Mouse (Mus musculus) heart, embryonic 14.5 days (tissue): Measurements from ENCODE around the gene Adcy6. TPM values are rescaled to one million over a fixed set of nuclear protein-coding genes. Genes with fewer than 3 reads are reported as not detected.
A peak's percentile ranks its signal among the peaks of the same experiment; 100 is the strongest.

ENCODE experiments used
- ATAC-seq: fragments of 200-750 bp; cut with Nextera tagmentation; 2 replicates; pipeline ENCODE4 v1.8.0; 2017; ENCODE audit warnings: low read depth, moderate TSS enrichment; ENCODE audit not compliant: insufficient number of reproducible peaks, insufficient read depth, low FRiP score
- H3K27ac ChIP-seq, 2 experiments: fragments of 200-500 bp in 1 of 2; fragments of 300-500 bp in 1 of 2; sonication (generic) in 1 of 2; replicated peaks in 1 of 2; 2 replicates each; pipeline ENCODE4 v1.5.1; 2012 to 2014; ENCODE audit warnings: low read depth in 2 of 2, low read length in 2 of 2, control low read depth in 1 of 2, mild to moderate bottlenecking in 1 of 2, mixed read lengths in 1 of 2; ENCODE audit not compliant: control insufficient read depth in 1 of 2, insufficient read depth in 1 of 2
- H3K27me3 ChIP-seq: fragments of 300-500 bp; sonication (generic); 2 replicates; pipeline ENCODE4 v1.6.1; 2014; ENCODE audit warnings: mild to moderate bottlenecking, low read length, control low read depth; ENCODE audit not compliant: control insufficient read depth, insufficient read depth
- H3K36me3 ChIP-seq: fragments of 300-500 bp; sonication (generic); 2 replicates; pipeline ENCODE4 v1.6.1; 2014; ENCODE audit warnings: mild to moderate bottlenecking, control low read depth, low read length, mixed read lengths; ENCODE audit not compliant: control insufficient read depth, insufficient read depth
- H3K4me1 ChIP-seq, 2 experiments: fragments of 200-500 bp in 1 of 2; fragments of 300-500 bp in 1 of 2; sonication (generic) in 1 of 2; 2 replicates each; pipeline ENCODE4 v1.6.1; 2012 to 2014; ENCODE audit warnings: low read length in 2 of 2, control low read depth in 1 of 2, mixed read lengths in 1 of 2; ENCODE audit not compliant: control insufficient read depth in 2 of 2, insufficient read depth in 2 of 2
- H3K4me2 ChIP-seq: fragments of 300-500 bp; sonication (generic); 2 replicates; pipeline ENCODE4 v1.6.1; 2014; ENCODE audit warnings: mild to moderate bottlenecking, low read length
- H3K4me3 ChIP-seq, 2 experiments: fragments of 200-500 bp in 1 of 2; fragments of 300-500 bp in 1 of 2; sonication (generic) in 1 of 2; 2 replicates each; pipeline ENCODE4 v1.5.1; 2012 to 2014; ENCODE audit warnings: low read length in 2 of 2, mild to moderate bottlenecking in 2 of 2, control low read depth in 1 of 2, low read depth in 1 of 2, moderate library complexity in 1 of 2; ENCODE audit not compliant: control insufficient read depth in 1 of 2, insufficient read depth in 1 of 2
- H3K9ac ChIP-seq: fragments of 300-500 bp; sonication (generic); 2 replicates; pipeline ENCODE4 v1.6.1; 2014; ENCODE audit warnings: mild to moderate bottlenecking, low read length
- H3K9me3 ChIP-seq: fragments of 300-500 bp; sonication (generic); 2 replicates; pipeline ENCODE4 v1.6.1; 2016; ENCODE audit warnings: low read length, control low read depth; ENCODE audit not compliant: control insufficient read depth
- WGBS: fragments of 180-500 bp; shearing (Covaris S2); extraction: QIAGEN DNeasy Blood & Tissue Kit; methylation state at CpG from one replicate; pipeline ENCODE4 v1.1.7; 2014; 5-methylcytosine and 5-hydroxymethylcytosine counted together
- polyA plus RNA-seq: library from polyadenylated mRNA; unstranded; fragments of >200 nt; fragmentation: Nextera tagmentation; extraction: Ambion mirVana; gene quantifications from 2 replicates; pipeline ENCODE4 v1.2.1, GENCODE M21; 2014

Gene Adcy6
- polyA plus RNA-seq, 1 experiment from 2014 or later, result 43.7 TPM

DNA sequence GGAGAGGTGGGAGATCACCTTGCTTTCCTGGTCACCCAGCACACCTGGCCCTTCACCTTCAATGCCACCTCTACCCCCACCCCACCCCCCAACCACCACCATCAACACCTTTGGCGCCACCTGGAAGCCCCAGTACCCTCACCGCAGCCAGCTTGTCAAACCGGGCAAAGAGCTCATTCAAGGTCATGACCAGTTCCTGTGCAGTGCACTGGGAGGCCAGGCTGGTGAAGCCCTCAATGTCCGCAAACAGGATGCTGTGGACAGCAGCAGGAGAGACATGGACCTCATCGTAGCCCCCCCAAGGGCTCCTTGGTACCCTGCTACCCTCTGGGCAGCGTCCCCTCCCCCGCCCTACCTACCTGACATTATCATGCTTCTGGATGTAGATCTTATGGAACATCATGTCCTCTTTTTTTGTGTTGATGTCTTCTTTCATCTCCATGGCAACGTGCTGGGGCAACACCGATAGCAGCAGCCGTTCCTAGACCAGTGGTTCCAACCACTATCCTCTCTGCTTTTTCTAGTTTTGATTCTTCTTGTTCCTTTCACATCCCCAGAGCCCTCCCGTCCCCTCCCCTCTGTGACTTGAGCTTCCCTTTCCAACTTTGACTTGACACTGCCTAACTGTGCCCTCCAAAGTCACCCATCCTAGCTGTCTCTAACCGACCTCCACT, 9.7 kb downstream of the Adcy6 start:
- peaks cover 96% of the 10 kb centered on the region for H3K36me3 ChIP-seq
- H3K27ac ChIP-seq, result no peak overlapping the region
- peaks cover 48 to 54% of the 10 kb centered on the region in 2 experiments for H3K4me1 ChIP-seq
- no peaks in the 10 kb centered on the region for H3K27me3 ChIP-seq
- no peaks in the 10 kb centered on the region for H3K9me3 ChIP-seq
- H3K4me3 ChIP-seq, result no peak overlapping the region
- 68% methylated on average over 12 of the region's 12 CpGs for WGBS
- H3K9ac ChIP-seq, result no peak overlapping the region; the same call in 1 of the 2 replicates
- ATAC-seq, result no peak
- peak overlapping the region; percentile 90; the same call in 1 of the 2 replicates for H3K4me2 ChIP-seq

DNA sequence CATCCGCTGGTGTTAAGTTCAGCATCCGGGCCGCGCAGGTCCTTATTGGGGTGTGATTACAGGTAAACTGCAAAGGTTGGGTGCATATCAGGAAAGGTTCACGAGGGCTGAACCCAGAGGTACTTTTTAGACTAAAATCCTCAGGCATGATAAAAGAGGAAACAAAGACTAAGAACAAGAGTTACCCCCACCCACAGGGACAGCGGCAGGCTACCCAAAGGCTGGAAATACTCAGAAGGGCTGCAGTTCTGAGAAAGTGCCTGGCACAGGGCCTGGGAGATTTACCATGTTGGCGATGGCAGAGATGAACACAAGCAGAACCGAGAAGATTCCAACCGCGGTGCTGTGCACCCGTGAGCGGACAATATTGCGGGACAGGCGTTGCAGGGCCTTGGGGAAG, 13.3 kb downstream of the Adcy6 start:
- H3K27me3 ChIP-seq, result no peaks in the 10 kb centered on the region
- no peak overlapping the region for H3K4me2 ChIP-seq
- H3K27ac ChIP-seq, result no peak overlapping the region
- ATAC-seq, result no peak
- no peak overlapping the region for H3K4me3 ChIP-seq
- H3K36me3 ChIP-seq, result peaks cover 100% of the 10 kb centered on the region
- H3K9me3 ChIP-seq, result no peaks in the 10 kb centered on the region
- H3K9ac ChIP-seq, result no peak overlapping the region
- WGBS, result 92% methylated on average over 14 of the region's 14 CpGs
- H3K4me1 ChIP-seq, result peaks cover 14 to 19% of the 10 kb centered on the region in 2 experiments

DNA sequence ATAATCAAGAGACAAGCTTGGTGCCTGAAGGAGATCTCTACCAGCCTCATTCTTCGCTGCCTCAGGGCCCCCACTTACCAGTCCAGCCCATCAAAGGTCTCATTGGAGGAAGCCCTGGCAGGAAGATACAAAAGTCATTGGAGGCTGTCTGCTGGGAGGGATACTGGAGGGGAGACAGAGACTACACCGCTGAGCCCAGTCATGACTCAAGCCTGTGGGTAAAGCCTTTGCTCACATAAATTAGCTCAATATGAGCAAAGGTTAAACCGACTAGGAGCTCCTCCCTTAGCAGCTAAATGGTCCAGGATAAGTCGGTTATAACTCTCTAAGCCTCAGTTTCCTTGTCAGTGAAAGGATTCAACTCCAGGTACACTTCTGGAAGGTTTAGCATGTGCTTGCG, 14.8 kb downstream of the Adcy6 start:
- Histone ChIP-seq H3K27me3 (no peaks in the 10 kb centered on the region), H3K36me3 (peaks cover 100% of the 10 kb centered on the region), H3K4me1 (peaks cover under 1 to 4% of the 10 kb centered on the region in 2 experiments; a peak in 2 of 4 replicates), H3K9ac (no peak overlapping the region), H3K9me3 (no peaks in the 10 kb centered on the region), H3K4me2 (no peak overlapping the region), H3K27ac (no peak overlapping the region), H3K4me3 (no peak overlapping the region)
- 88% methylated on average over 5 of the region's 5 CpGs for WGBS
- ATAC-seq, result no peak

DNA sequence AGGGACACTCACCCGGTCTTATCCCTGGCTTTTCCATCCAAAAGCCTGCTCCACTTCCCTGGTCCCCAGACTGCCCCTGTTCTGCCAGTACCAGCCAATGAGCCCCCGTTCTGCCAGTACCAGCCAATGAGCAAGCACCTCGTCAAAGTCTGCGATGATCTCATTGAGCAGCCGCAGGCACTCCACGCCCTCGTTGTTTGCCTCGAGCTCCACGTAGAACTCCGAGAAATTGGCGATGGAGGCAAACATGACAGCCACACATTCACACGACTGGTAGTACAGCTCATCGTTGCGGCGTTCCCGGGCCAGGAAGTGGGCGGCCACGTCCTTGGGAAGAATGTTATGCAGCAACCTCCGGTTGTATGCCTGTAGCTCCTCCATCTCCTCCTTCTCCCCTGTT, 15.7 kb downstream of the Adcy6 start:
- no peak overlapping the region for H3K9ac ChIP-seq
- H3K27ac ChIP-seq, result no peak overlapping the region
- no peaks in the 10 kb centered on the region for H3K9me3 ChIP-seq
- WGBS, result 76% methylated on average over 19 of the region's 19 CpGs
- no peaks in the 10 kb centered on the region for H3K4me1 ChIP-seq
- H3K4me3 ChIP-seq, result no peak overlapping the region
- no peaks in the 10 kb centered on the region for H3K27me3 ChIP-seq
- no peak overlapping the region for H3K4me2 ChIP-seq
- ATAC-seq, result no peak
- H3K36me3 ChIP-seq, result peaks cover 100% of the 10 kb centered on the region

DNA sequence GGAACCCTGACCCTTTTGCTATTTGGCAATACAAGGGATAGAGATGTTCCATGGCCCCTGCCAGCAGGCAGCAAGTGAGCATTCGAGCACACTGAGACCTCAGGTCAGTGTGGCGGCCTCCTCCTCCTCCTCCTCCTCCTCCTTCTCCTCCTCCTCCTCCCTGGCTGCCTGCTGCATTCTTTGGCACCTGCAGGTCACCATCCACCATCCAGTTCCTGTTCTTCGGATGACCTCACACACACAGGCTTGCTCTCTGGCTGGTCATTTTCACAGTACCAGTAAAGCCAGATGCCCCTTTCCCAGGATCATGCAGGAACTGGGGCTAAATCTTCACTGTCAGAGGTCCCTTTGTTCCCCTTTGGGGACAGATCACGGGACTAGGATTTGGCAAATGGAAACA, 18.5 kb downstream of the Adcy6 start:
- Histone ChIP-seq H3K27me3 (no peaks in the 10 kb centered on the region), H3K4me1 (no peaks in the 10 kb centered on the region), H3K4me2 (no peak overlapping the region), H3K36me3 (peaks cover 89% of the 10 kb centered on the region), H3K4me3 (no peak overlapping the region), H3K9ac (no peak overlapping the region), H3K27ac (no peak overlapping the region), H3K9me3 (no peaks in the 10 kb centered on the region)
- ATAC-seq, result no peak
- WGBS, result 78% methylated on average over 4 of the region's 4 CpGs

DNA sequence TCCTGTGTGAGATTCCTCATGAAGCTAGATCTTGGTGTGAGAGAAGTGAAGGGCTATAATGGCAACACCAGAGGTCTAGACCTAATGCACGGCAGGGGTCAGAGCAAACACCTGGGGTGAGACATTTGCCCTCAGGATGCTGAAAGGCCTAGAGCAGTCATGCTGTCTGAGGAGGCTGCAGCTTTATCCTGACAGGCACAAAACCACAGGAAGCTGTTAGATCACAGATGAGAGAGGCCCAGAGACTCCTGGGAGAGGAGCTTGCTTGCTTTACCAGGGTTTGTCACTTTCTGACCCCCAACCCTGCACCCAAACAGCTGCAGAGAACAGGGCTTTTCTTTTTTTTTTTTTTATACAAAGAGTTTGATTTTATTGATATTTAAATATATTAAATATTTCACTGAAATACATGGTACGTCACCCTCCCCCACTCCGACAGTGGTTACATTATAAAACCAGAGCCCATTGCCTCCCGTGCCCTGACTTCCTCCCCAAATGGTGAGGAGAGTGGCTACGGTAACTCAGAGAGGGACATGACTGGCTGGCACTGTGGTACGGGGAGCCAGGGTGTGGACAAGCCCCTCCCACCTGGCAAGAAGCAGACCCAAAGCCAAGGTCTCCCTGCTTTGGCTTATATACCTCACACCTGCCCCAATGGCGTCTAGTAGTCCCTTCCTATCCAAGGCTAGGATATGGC, 20.1 kb downstream of the Adcy6 start:
- Histone ChIP-seq H3K4me1 (peaks cover 3 to 6% of the 10 kb centered on the region in 2 experiments; a peak in 2 of 4 replicates), H3K4me2 (no peak overlapping the region), H3K9ac (no peak overlapping the region), H3K36me3 (peaks cover 73% of the 10 kb centered on the region), H3K4me3 (no peak overlapping the region), H3K27ac (no peak overlapping the region), H3K9me3 (no peaks in the 10 kb centered on the region), H3K27me3 (no peaks in the 10 kb centered on the region)
- ATAC-seq, result no peak
- 57% methylated on average over 7 of the region's 7 CpGs for WGBS

DNA sequence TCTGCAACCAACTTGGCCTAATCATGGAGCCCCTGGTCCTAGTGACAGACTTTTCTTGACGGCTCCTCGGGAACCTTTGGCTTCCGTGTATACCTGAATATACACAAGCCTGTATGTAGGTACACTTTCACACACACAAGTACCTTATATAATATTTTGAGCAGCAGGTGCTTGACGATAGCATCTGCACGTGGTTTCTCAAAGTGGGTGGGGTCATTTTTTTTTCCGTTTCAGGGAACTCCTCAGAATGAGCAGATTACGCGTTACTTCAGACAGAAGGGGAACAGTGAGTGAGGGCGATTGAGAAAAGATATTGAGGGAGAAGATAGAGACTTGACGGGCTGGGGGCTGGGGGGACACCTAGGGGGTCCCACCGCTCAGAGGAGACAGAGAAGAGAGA, 22.1 kb downstream of the Adcy6 start:
- H3K27me3 ChIP-seq, result no peaks in the 10 kb centered on the region
- ATAC-seq, result no peak
- no peaks in the 10 kb centered on the region for H3K9me3 ChIP-seq

More for the DNA sequence above, 22.1 kb downstream of the Adcy6 start:
- 79% methylated on average over 11 of the region's 11 CpGs for WGBS
- Histone ChIP-seq H3K36me3 (peaks cover 53% of the 10 kb centered on the region), H3K27ac (no peak overlapping the region), H3K9ac (no peak overlapping the region), H3K4me2 (no peak overlapping the region), H3K4me3 (no peak overlapping the region), H3K4me1 (peaks cover 7 to 8% of the 10 kb centered on the region in 2 experiments; a peak in 3 of 4 replicates)
